Mouse (Mus musculus) spleen, adult 2 months (tissue): ENCODE measurements around the gene 4921539E11Rik. TPM values are rescaled to one million over a fixed set of nuclear protein-coding genes. Genes with fewer than 3 reads are reported as not detected.

Experiments
- DNase-seq, 2 experiments: peaks; one replicate each; pipeline versions ENCODE4 v3.0.0 to v3.0.0-alpha.2; 2012 to 2021; ENCODE audit warnings: low spot score in 2 of 2, low read depth in 1 of 2
- H3K27ac ChIP-seq: fragments of 200-500 bp; 2 replicates; pipeline ENCODE4 v1.5.1; 2012; ENCODE audit warnings: low read length, inconsistent platforms; ENCODE audit not compliant: insufficient read depth
- H3K27me3 ChIP-seq: fragments of 200-500 bp; 2 replicates; pipeline ENCODE4 v1.6.1; 2012; ENCODE audit warnings: mild to moderate bottlenecking, moderate library complexity, low read length, inconsistent platforms; ENCODE audit not compliant: control insufficient read depth, insufficient read depth
- H3K36me3 ChIP-seq: fragments of 200-500 bp; 2 replicates; pipeline ENCODE4 v1.6.1; 2012; ENCODE audit warnings: mild to moderate bottlenecking, low read length, inconsistent platforms; ENCODE audit not compliant: control insufficient read depth, insufficient read depth
- H3K4me1 ChIP-seq: fragments of 200-500 bp; 2 replicates; pipeline ENCODE4 v1.6.1; 2011; ENCODE audit warnings: inconsistent platforms; ENCODE audit not compliant: control insufficient read depth, insufficient read depth, insufficient read length
- H3K4me3 ChIP-seq: fragments of 200-500 bp; 2 replicates; pipeline ENCODE4 v1.5.1; 2011; ENCODE audit warnings: mild to moderate bottlenecking, inconsistent platforms; ENCODE audit not compliant: insufficient read depth, insufficient read length; ENCODE audit errors: extremely low read depth
- CTCF ChIP-seq: fragments of 200-500 bp; IDR thresholded peaks from 2 replicates; pipeline ENCODE4 v1.5.1; 2011; ENCODE audit warnings: mild to moderate bottlenecking, inconsistent platforms; ENCODE audit not compliant: insufficient read depth, insufficient read length, insufficient replicate concordance; ENCODE audit errors: extremely low read depth
- POLR2A ChIP-seq: fragments of 200-500 bp; IDR thresholded peaks from 2 replicates; pipeline ENCODE4 v1.6.1; 2011; ENCODE audit warnings: low read depth, low read length, inconsistent platforms
- whole genome bisulfite sequencing: fragments of 180-500 bp; shearing (Covaris S2); methylation state at CpG from one replicate; pipeline ENCODE4 v1.1.7; 2018; 5-methylcytosine and 5-hydroxymethylcytosine counted together
- polyA plus RNA-seq: library from polyadenylated mRNA; depleted of rRNA; stranded (reverse); fragments of >200 nt; gene quantifications from 2 replicates; pipeline ENCODE4 v1.2.3, GENCODE M21; 2012; rRNA removed

The 4921539E11Rik gene
- polyA plus RNA-seq = not detected in 2 replicates

DNA sequence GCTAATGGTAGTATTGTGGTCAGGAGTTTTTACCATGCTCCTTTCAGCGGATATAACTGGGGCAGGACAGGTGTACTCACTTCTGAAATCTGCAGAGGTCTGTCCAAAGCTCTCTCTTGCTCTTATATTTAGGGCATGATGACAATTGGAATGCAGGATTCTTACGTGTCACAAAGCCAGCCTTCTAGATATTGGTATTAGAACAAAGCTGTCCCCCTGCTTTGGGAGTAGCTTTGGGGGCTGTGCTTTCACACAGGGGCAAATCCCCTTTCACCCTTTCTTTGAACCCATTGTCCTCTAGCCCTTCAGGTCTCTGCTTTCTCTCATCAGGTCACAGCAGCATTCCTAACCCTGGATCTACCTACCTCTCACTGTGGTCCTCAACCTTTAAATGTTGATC is at the start of gene 4921539E11Rik:
Gene 4921539E11Rik (minus strand): TSS at position 101 of the 400 bp plus-strand sequence.
- no peaks in the 10 kb centered on the region for H3K27me3 ChIP-seq
- no peak within 1 kb of the TSS for H3K4me3 ChIP-seq
- no peak for DNase-seq
- no peaks in the 10 kb centered on the region for H3K36me3 ChIP-seq
- no peak within 1 kb of the TSS for H3K27ac ChIP-seq
- H3K4me1 ChIP-seq = no peaks in the 10 kb centered on the region
- 87% methylated on average over 2 of the region's 2 CpGs for WGBS
- no peak for TF ChIP-seq POLR2A
- TF ChIP-seq CTCF = no peak

- no peak for TF ChIP-seq CTCF
- TF ChIP-seq POLR2A = no peak
- 90% methylated on average over 5 of the region's 5 CpGs for WGBS
- DNase-seq = no peak
- Histone ChIP-seq H3K4me1 (no peaks in the 10 kb centered on the region), H3K4me3 (no peak overlapping the region), H3K27ac (no peak overlapping the region), H3K27me3 (no peaks in the 10 kb centered on the region), H3K36me3 (peaks cover 24% of the 10 kb centered on the region)
Observed at GRCm38 (mm10) chr4:103335134-103335533, 44.5 kb upstream of the 4921539E11Rik start.

DNA sequence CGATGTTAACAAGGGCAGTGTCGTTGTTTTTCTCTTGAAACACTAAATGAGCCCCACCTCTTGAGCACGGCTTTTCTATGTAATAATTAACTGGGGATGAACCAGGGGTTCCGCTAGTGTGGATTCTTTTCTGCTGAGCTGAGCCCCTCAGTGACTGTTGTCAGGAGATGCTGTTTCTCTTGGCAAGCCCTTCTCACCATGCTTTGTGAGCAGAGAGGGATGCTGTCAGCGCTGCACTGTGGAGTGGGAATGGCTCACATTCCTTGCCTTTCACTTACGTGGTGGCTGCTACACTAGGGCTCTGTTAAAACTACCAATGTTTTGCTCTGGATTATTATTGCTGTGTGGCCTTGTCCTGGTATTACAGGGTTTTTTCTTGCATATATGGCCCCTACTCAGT is 38.7 kb upstream of the 4921539E11Rik start:
- WGBS = 91% methylated on average over 6 of the region's 6 CpGs
- Histone ChIP-seq H3K27ac (no peak overlapping the region), H3K4me3 (no peak overlapping the region), H3K27me3 (no peaks in the 10 kb centered on the region), H3K36me3 (peaks cover 27% of the 10 kb centered on the region), H3K4me1 (no peaks in the 10 kb centered on the region)
- DNase-seq = no peak
- no peak for TF ChIP-seq CTCF
- TF ChIP-seq POLR2A = no peak

DNA sequence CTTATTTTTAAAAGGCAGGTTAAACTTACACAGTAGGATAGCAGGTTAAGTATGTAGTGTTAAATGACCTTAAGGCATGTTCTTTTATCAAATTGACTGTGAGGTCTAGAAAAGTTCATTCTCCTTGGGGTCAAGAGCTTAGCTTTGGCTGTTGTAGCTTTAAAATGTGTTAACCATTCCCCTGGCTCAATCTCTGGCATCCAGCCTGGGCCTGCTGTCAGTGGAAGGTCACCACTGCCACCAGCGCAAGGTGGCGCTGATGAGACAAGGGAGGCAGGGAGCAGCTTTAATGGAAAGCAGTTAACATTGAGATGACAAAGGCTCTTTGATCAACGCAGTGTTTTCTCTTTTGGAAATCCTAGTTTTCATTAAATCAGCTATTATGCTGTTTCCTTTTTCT is 36.3 kb upstream of the 4921539E11Rik start:
- Histone ChIP-seq H3K4me3 (no peak overlapping the region), H3K4me1 (no peaks in the 10 kb centered on the region), H3K36me3 (peaks cover 19% of the 10 kb centered on the region), H3K27me3 (no peaks in the 10 kb centered on the region), H3K27ac (no peak overlapping the region)
- 84% methylated on average over 3 of the region's 3 CpGs for WGBS
- peak in 1 of 2 experiments; percentile 8 for DNase-seq
- peak; percentile 5; the same call in 1 of the 2 replicates for TF ChIP-seq CTCF
- no peak for TF ChIP-seq POLR2A

- peaks cover 6% of the 10 kb centered on the region for H3K36me3 ChIP-seq
- DNase-seq = no peak
- H3K27me3 ChIP-seq = no peaks in the 10 kb centered on the region
- H3K4me1 ChIP-seq = no peaks in the 10 kb centered on the region
- no peak overlapping the region for H3K4me3 ChIP-seq
- no peak overlapping the region for H3K27ac ChIP-seq
- TF ChIP-seq POLR2A = no peak
- no peak for TF ChIP-seq CTCF
- WGBS = 93% methylated on average over 17 of the region's 17 CpGs
Observed at GRCm38 (mm10) chr4:103324688-103325451, 34.2 kb upstream of the 4921539E11Rik start.

- H3K27me3 ChIP-seq = no peaks in the 10 kb centered on the region
- no peak for DNase-seq
- WGBS = 46% methylated on average over 6 of the region's 6 CpGs
- TF ChIP-seq POLR2A (no peak), CTCF (no peak)
- H3K4me3 ChIP-seq = no peak overlapping the region
- H3K27ac ChIP-seq = no peak overlapping the region
- H3K36me3 ChIP-seq = peaks cover 6% of the 10 kb centered on the region
- no peaks in the 10 kb centered on the region for H3K4me1 ChIP-seq
Observed at GRCm38 (mm10) chr4:103321461-103321860, 30.8 kb upstream of the 4921539E11Rik start.

DNA sequence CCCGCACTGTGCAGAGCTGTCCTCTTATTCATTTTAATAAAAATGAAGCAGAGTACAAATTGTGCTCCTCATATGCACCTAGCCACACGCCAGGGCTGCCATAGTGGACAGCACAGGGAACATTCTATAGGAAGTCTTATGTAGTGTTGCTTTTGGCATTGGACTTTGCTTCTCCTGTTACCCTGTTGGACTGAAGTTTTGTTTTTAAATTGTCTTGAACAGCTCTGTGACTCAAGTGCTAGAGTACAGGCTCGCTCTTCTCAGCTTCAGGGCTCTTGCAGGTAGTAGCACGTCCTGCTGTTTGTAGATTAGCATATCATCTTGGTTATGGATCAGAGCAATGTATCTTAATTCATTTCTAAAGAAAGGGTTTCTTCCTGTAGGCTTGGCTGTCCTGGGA is 25.2 kb upstream of the 4921539E11Rik start:
- no peak overlapping the region for H3K27ac ChIP-seq
- TF ChIP-seq CTCF = no peak
- no peak for TF ChIP-seq POLR2A
- no peaks in the 10 kb centered on the region for H3K27me3 ChIP-seq
- no peak overlapping the region for H3K4me3 ChIP-seq
- WGBS = 94% methylated on average over 4 of the region's 4 CpGs
- peaks cover 2% of the 10 kb centered on the region for H3K36me3 ChIP-seq
- no peak for DNase-seq
- no peaks in the 10 kb centered on the region for H3K4me1 ChIP-seq
